Mouse (Mus musculus) embryonic facial prominence, embryonic 14.5 days (tissue): ENCODE measurements around the gene Nbl1. TPM values are rescaled to one million over a fixed set of nuclear protein-coding genes. Genes with fewer than 3 reads are reported as not detected.
A peak's percentile ranks its signal among the peaks of the same experiment; 100 is the strongest.

Experiments used
- ATAC-seq: fragments of 200-750 bp; cut with Nextera tagmentation; 2 replicates; pipeline ENCODE4 v1.8.0; 2017; ENCODE audit warnings: low read depth, moderate number of reproducible peaks, moderate TSS enrichment
- DNase-seq: peaks from one replicate; pipeline ENCODE4 v3.0.0-alpha.2; 2015; ENCODE audit warnings: low spot score
- H3K27ac ChIP-seq: fragments of 300-500 bp; sonication (generic); replicated peaks from 2 replicates; pipeline ENCODE4 v1.5.1; 2014; ENCODE audit warnings: low read depth, mild to moderate bottlenecking, low read length, moderate library complexity
- H3K27me3 ChIP-seq: fragments of 300-500 bp; sonication (generic); replicated peaks from 2 replicates; pipeline ENCODE4 v1.6.1; 2014; ENCODE audit warnings: low read length; ENCODE audit not compliant: control insufficient read depth, insufficient read depth
- H3K36me3 ChIP-seq: fragments of 300-500 bp; sonication (generic); 2 replicates; pipeline ENCODE4 v1.6.1; 2014; ENCODE audit warnings: low read length, mixed read lengths; ENCODE audit not compliant: control insufficient read depth, insufficient read depth
- H3K4me1 ChIP-seq: fragments of 300-500 bp; sonication (generic); 2 replicates; pipeline ENCODE4 v1.6.1; 2014; ENCODE audit warnings: antibody characterized with exemption, low read length; ENCODE audit not compliant: control insufficient read depth, insufficient read depth
- H3K4me2 ChIP-seq: fragments of 300-500 bp; sonication (generic); 2 replicates; pipeline ENCODE4 v1.6.1; 2014; ENCODE audit warnings: low read depth, mild to moderate bottlenecking, low read length, moderate library complexity, mixed read lengths
- H3K4me3 ChIP-seq: fragments of 300-500 bp; sonication (generic); 2 replicates; pipeline ENCODE4 v1.5.1; 2014; ENCODE audit warnings: low read depth, mild to moderate bottlenecking, low read length
- H3K9ac ChIP-seq: fragments of 300-500 bp; sonication (generic); 2 replicates; pipeline ENCODE4 v1.6.1; 2014; ENCODE audit warnings: low read depth, mild to moderate bottlenecking, low read length, moderate library complexity, mixed read lengths
- H3K9me3 ChIP-seq: fragments of 300-500 bp; sonication (generic); 2 replicates; pipeline ENCODE4 v1.6.1; 2016; ENCODE audit warnings: low read length; ENCODE audit not compliant: control insufficient read depth
- WGBS: fragments of 180-500 bp; shearing (Covaris S2); extraction: QIAGEN DNeasy Blood & Tissue Kit; methylation state at CpG from one replicate; pipeline ENCODE4 v1.1.7; 2014; 5-methylcytosine and 5-hydroxymethylcytosine counted together
- polyA plus RNA-seq: library from polyadenylated mRNA; unstranded; fragments of >200 nt; fragmentation: Nextera tagmentation; extraction: Ambion mirVana; gene quantifications from 2 replicates; pipeline ENCODE4 v1.2.1, GENCODE M21; 2014

Gene Nbl1
- polyA plus RNA-seq, 1 experiment from 2014 or later = 124 TPM

DNA sequence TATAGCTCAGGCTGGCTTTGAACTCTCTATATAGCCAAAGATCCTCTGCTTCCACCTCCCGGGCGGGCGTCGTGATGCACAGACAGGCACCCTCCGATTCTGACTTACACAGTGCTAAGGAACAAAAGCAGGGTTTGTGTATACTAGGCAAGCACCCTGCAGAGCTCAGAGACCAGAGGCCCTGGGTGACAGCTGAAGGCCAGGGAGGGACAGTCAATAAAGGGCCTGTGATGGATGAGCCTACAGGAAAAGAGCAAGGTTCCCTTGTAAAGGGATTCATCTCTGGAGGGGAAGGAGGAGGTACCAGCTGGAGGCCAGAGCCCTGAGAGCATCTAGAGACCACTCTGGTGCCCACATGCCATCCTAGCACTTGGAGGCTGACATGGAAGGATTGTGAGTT lies 39.4 kb downstream of the Nbl1 start:
- Histone ChIP-seq H3K9me3 (no peaks in the 10 kb centered on the region), H3K9ac (no peak overlapping the region), H3K27me3 (no peaks in the 10 kb centered on the region), H3K27ac (no peak overlapping the region), H3K36me3 (no peaks in the 10 kb centered on the region), H3K4me1 (no peaks in the 10 kb centered on the region), H3K4me2 (no peak overlapping the region), H3K4me3 (no peak overlapping the region)
- no peak for DNase-seq
- WGBS = 53% methylated on average over 5 of the region's 5 CpGs
- ATAC-seq = no peak

DNA sequence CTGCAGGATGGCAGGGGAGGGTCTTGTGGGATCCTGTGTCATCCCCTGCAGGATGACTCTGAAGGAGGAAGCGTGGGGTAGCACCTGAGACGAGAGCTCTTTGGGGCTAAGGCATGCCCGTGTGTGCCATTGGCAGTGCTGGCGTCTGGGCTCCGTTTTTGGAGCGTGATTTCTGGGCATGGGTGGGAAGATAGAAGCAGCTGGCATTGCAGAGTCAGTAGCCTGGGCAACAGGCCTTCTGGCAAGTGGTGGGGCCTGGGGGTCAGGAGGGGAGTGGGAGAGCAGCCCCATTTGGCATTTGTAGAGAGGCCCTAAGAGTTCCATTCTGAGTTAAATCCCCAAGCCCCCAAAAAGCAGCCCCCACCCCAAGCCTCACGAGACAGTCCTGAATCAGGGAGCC lies 40.0 kb downstream of the Nbl1 start:
- Histone ChIP-seq H3K27me3 (no peaks in the 10 kb centered on the region), H3K9me3 (no peaks in the 10 kb centered on the region), H3K4me1 (no peaks in the 10 kb centered on the region), H3K27ac (no peak overlapping the region), H3K4me3 (no peak overlapping the region), H3K9ac (no peak overlapping the region), H3K36me3 (no peaks in the 10 kb centered on the region), H3K4me2 (no peak overlapping the region)
- DNase-seq (no peak), ATAC-seq (no peak)
- 81% methylated on average over 7 of the region's 7 CpGs for WGBS

DNA sequence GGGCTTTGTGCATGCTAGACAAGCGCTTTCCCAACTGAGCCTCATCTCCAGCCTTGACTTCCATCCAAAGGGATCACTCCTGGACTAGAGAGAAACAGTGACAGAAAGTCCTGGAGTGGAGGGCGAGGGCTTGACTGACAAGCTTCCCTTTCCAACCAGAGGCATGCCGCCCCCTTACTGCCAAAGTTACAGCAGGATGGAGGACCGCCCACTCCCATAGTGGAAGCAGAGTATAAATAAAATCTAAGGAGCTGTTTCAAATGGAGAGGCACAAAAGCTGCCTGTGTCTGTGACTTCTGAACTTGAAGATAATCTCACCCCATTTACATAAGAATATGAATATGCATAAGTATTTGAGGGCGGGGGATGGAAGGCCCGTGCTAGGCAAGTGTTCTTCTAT lies 44.3 kb downstream of the Nbl1 start:
- H3K9ac ChIP-seq = no peak overlapping the region
- no peak overlapping the region for H3K4me3 ChIP-seq
- no peaks in the 10 kb centered on the region for H3K36me3 ChIP-seq
- H3K4me1 ChIP-seq = no peaks in the 10 kb centered on the region
- no peak for ATAC-seq
- no peak for DNase-seq
- H3K27ac ChIP-seq = no peak overlapping the region
- 80% methylated on average over 6 of the region's 6 CpGs for WGBS
- H3K4me2 ChIP-seq = no peak overlapping the region
- H3K27me3 ChIP-seq = no peaks in the 10 kb centered on the region
- no peaks in the 10 kb centered on the region for H3K9me3 ChIP-seq

DNA sequence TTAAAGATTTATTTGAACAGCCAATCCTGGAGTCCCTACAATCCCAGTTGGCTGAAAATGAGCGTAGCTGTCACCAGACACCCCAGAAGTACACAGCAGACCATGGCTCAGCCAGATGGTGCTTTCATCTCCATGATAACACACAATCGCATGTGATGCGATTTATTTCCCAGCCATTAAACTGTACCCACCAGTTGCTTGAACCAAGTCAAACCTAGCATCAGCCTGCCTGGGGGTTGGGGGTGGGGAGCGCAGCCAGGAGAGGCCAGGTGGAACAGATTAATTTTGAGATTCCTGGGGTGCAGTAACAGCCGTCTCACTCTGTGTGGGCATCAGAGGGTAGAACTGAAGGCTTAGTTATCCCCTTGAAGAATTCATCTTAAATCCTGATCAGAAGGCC lies 46.4 kb downstream of the Nbl1 start:
- Histone ChIP-seq H3K27ac (no peak overlapping the region), H3K27me3 (no peaks in the 10 kb centered on the region), H3K9me3 (no peaks in the 10 kb centered on the region), H3K4me2 (no peak overlapping the region), H3K4me3 (no peak overlapping the region), H3K4me1 (no peaks in the 10 kb centered on the region), H3K9ac (no peak overlapping the region), H3K36me3 (no peaks in the 10 kb centered on the region)
- no peak for DNase-seq
- WGBS = 57% methylated on average over 5 of the region's 5 CpGs
- ATAC-seq = no peak

DNA sequence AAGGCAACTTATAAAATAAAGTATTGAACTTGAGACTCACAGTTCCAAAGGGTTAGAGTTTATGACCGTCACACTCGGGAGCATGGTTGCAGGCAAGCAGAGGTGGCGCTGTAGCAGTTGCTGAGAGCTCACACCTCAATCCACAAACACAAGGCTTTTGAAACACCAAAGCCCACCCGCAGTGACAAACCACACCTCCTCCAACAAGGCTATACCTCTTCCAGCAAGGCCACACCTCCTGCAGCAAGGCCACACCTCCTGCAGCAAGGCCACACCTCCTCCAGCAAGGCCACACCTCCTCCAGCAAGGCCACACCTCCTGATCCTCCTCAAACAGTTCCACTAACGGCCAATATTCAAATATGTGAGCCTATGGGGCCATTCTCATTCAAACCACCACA lies 48.2 kb downstream of the Nbl1 start:
- 88% methylated on average over 5 of the region's 5 CpGs for whole genome bisulfite sequencing
- DNase-seq (no peak), ATAC-seq (no peak)
- Histone ChIP-seq H3K27me3 (no peaks in the 10 kb centered on the region), H3K27ac (no peak overlapping the region), H3K4me1 (no peaks in the 10 kb centered on the region), H3K9me3 (no peaks in the 10 kb centered on the region), H3K4me3 (no peak overlapping the region), H3K9ac (no peak overlapping the region), H3K4me2 (no peak overlapping the region), H3K36me3 (no peaks in the 10 kb centered on the region)

DNA sequence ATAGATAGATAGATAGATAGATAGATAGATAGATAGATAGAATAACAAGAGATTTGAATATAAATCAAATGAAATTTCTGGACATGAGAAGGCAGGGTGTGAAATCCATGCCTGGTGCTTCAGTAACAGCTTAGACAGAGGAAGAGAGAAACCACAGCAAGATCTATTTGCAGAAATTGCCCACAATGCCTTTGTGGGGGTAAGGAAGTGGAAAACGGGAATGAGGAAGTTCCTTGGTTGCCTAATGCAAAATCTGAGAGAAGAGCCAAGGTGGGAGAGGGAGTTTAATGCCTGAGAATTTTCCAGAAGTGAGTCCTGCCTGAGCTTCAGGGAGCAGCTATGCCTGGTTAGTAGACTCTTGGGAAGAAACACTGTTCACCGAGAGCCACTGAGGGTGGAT lies 49.2 kb downstream of the Nbl1 start:
- H3K4me2 ChIP-seq = no peak overlapping the region
- ATAC-seq (no peak), DNase-seq (no peak)
- H3K4me3 ChIP-seq = no peak overlapping the region
- no peaks in the 10 kb centered on the region for H3K27me3 ChIP-seq
- no peak overlapping the region for H3K9ac ChIP-seq
- 90% methylated on average over 2 of the region's 2 CpGs for WGBS
- H3K4me1 ChIP-seq = no peaks in the 10 kb centered on the region
- no peaks in the 10 kb centered on the region for H3K36me3 ChIP-seq
- H3K27ac ChIP-seq = no peak overlapping the region
- no peaks in the 10 kb centered on the region for H3K9me3 ChIP-seq

DNA sequence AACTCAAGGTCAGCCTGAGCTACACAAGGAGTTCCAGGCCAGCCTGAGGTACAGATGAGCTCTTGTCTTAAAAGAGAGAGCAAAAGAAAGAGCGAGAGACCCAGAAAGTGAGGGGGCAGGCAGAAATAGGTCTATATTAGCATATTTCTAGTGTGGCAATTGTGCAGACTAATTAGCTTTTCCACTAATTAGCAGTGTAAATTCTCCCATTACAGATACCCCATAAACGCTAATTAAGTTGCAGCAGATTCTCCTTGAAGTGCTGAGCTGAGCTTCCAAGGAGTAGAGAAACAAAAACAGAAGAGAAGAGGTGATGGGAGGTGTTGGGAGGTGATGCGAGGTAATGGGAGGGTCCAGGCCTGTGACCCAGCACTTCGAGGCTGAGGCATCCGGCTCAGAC lies 50.2 kb downstream of the Nbl1 start:
- no peaks in the 10 kb centered on the region for H3K9me3 ChIP-seq
- H3K4me3 ChIP-seq = no peak overlapping the region
- no peak overlapping the region for H3K4me2 ChIP-seq
- 84% methylated on average over 5 of the region's 5 CpGs for WGBS
- no peaks in the 10 kb centered on the region for H3K36me3 ChIP-seq
- H3K27ac ChIP-seq = no peak overlapping the region
- no peak for ATAC-seq
- no peak overlapping the region for H3K9ac ChIP-seq
- no peak for DNase-seq
- peaks cover 4% of the 10 kb centered on the region for H3K4me1 ChIP-seq
- no peaks in the 10 kb centered on the region for H3K27me3 ChIP-seq

DNA sequence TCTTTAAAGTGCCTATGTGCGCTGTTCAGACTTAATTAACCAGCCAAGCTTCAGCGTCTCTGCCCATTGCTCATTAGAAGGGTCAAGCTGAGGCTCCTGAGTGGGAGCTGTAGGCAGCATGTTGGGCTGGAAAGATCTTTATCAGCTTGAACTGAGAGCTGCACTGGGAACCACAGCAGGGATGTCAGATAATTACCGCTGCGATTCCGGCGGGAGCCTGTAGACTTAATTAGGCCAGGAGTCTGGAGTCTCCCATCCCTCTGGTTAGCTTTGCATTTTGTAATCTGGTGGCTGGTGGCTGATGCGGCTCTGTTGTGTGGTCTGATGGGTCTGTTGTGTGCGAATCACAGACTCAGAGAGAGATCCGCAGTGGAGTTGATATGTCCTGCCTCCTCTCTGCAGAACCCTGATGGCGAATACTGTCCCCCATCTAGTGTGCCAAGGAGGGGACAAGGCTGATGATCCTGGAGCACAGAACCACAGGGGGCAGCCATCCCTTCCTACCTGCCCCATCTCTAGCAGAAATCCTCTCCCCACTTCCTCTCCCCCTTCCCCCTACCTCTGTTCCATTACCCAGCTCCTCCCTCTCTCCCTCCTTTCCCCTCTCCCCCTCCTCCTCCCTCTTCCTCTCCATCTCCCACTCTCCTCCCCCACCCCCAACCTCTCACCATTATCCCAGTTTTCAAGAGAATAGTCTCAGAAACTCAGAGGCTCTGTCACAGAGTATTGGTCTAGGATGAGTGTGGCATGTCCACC lies 52.5 kb downstream of the Nbl1 start:
- Histone ChIP-seq H3K4me1 (peaks cover 6% of the 10 kb centered on the region), H3K4me2 (no peak overlapping the region), H3K4me3 (no peak overlapping the region), H3K27ac (no peak overlapping the region), H3K27me3 (no peaks in the 10 kb centered on the region), H3K36me3 (no peaks in the 10 kb centered on the region), H3K9me3 (0 out of 2 replicates have a peak, but pooled peaks cover 4% of the 10 kb centered on the region), H3K9ac (no peak overlapping the region)
- 2% methylated on average over 10 of the region's 10 CpGs for WGBS
- DNase-seq (peak; percentile 69), ATAC-seq (peak; percentile 78; the same call in 1 of the 2 replicates)
